In the genomic region with DNA sequence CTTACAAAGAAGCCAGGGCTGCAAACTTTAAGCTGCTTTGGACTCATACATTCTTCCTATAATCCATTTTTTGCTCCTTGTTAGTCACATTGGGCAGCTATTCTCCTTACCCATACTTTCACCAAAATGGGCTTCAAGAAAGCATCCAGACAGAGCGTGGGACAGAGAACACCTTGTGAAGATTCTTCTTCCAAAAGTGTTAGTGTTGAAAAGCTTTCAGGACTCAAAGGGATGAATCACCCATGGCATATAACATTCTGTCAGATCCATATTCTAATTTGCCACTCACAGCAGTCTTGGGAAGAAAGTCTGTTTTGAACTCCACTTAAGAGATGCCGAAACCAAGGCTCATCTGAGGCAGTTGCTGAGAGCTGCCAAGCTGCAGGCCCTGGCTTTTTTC, we compare ENCODE assay signal across 15 mouse cellular contexts.
"Had no signal": no experiment of that assay in that cellular context is flagged by ENCODE, and none has a peak within 500 bp of the region (broad histone marks: within the 10 kb centered on the region; RNA-seq: fewer than 3 reads in every experiment).

No protein-coding gene starts in this region.

- H3K27me3 ChIP-seq: kidney, embryonic 15.5 days; limb, embryonic 12.5 days; liver, embryonic 13.5 days; lung, embryonic 15.5 days; midbrain, embryonic 12.5 days; neural tube, embryonic 13.5 days had no signal

- H3K4me3 ChIP-seq: kidney, embryonic 15.5 days; limb, embryonic 12.5 days; liver, embryonic 13.5 days; lung, embryonic 15.5 days; midbrain, embryonic 12.5 days; neural tube, embryonic 13.5 days had no signal

- H3K36me3 ChIP-seq: kidney, embryonic 15.5 days; limb, embryonic 12.5 days; liver, embryonic 13.5 days; lung, embryonic 15.5 days; midbrain, embryonic 12.5 days; neural tube, embryonic 13.5 days had no signal

- DNase-seq: kidney, adult 2 months; kidney, postnatal 14 days; layer of hippocampus, postnatal 36 days; liver; liver, embryonic 13.5 days; liver, postnatal 0 days; lung, postnatal 14 days; retina, postnatal 1 day; thymus, adult 2 months; thymus, postnatal 25 days had no signal

- H3K27ac ChIP-seq: kidney, embryonic 15.5 days; liver, embryonic 13.5 days; lung, embryonic 15.5 days; midbrain, embryonic 12.5 days; neural tube, embryonic 13.5 days had no signal

- H3K9me3 ChIP-seq: kidney, embryonic 15.5 days; limb, embryonic 12.5 days; liver, embryonic 13.5 days; lung, embryonic 15.5 days; midbrain, embryonic 12.5 days; neural tube, embryonic 13.5 days had no signal

- H3K4me1 ChIP-seq: liver, embryonic 13.5 days; lung, embryonic 15.5 days had no signal
